Mouse (Mus musculus) megakaryocyte, embryonic 14.5 days (primary cell): Measurements from ENCODE around the gene Spcs2.

Source experiments
- FLI1 ChIP-seq: IDR thresholded peaks from 2 replicates; pipeline ENCODE4 v1.6.1; 2012; ENCODE audit warnings: low read length, inconsistent platforms, mixed read lengths
- GATA1 ChIP-seq: IDR thresholded peaks from 3 replicates; pipeline ENCODE4 v1.6.1; 2012; ENCODE audit warnings: mixed read lengths, low read length, inconsistent platforms, borderline replicate concordance

DNA sequence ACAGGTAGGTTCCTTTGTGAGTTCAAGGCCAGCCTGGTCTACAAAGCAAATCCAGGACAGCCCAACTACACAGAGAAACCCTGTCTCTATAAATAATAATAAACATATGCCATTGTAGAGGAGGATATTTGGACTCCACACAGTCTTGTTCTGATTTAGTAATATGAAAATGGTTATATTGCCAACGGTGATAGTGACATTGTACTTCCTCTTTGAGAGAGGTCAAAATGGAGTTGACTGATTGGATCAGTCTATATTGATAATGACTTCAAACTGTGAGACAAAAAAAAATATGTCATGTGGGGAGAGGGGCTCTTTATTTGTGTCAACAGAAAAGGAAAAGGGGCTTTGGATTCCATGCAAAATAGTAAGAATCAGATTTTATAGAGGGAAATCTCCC, 57.9 kb downstream of the Spcs2 start:
- TF ChIP-seq GATA1 (no peak), FLI1 (no peak)
